Mouse (Mus musculus) ovary, adult 18-20 months (tissue): ENCODE results near the gene Cdk2ap2.
"Not testable (repeated sequence)": the region's sequence is repeated elsewhere in the genome, so short reads cannot be mapped to it uniquely, and the experiment has no call there.

ENCODE experiments used
- DNase-seq: peaks from one replicate; pipeline ENCODE4 v3.0.0; 2022; ENCODE audit warnings: low spot score, mixed read lengths

Cdk2ap2 gene

DNA sequence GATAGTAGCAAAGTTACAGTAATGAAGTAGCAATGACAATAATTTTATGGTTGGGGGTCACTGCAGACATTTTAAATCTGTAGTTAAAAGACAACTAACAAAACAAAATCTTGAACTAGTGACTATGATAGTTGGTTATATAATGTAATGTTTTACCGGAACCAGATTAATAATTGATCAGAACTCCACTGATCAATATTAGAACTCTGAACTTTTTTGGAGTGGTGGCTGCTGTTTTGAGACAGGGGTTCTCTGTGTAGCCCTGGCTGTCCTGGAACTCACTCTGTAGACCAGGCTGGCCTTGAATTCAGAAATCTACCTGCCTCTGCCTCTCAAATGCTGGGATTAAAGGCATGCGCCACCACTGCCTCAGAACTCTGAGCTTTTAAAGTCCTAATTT, 28.7 kb upstream of the Cdk2ap2 start:
- DNase-seq, result not testable (repeated sequence)

- no peak for DNase-seq
Observed at GRCm38 (mm10) chr19:4068717-4069410, 28.1 kb upstream of the Cdk2ap2 start.

DNA sequence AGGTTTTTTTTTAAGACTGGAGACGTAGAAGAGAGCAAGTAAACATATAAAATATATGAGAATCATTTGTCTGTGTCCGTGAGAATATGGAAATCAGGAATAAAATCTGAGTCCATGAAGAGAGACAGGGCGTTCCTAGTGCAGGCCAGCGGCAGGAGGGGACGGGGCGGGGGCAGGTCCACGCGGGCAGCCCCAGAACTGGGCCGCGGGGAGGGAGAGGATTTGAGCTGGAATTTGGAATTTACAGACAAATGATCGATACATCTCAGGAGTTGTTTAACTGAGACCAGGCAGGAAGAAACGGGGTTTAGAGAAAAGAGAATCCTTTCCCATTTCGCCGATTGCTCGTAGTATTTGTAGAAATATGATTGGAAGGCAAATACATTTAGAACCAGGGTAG, 26.7 kb upstream of the Cdk2ap2 start:
- no peak for DNase-seq

GRCm38 (mm10) chr19:4070756-4071155, 26.2 kb upstream of the Cdk2ap2 start:
- DNase-seq, result no peak

GRCm38 (mm10) chr19:4071406-4071805, 25.6 kb upstream of the Cdk2ap2 start:
- DNase-seq, result no peak

DNA sequence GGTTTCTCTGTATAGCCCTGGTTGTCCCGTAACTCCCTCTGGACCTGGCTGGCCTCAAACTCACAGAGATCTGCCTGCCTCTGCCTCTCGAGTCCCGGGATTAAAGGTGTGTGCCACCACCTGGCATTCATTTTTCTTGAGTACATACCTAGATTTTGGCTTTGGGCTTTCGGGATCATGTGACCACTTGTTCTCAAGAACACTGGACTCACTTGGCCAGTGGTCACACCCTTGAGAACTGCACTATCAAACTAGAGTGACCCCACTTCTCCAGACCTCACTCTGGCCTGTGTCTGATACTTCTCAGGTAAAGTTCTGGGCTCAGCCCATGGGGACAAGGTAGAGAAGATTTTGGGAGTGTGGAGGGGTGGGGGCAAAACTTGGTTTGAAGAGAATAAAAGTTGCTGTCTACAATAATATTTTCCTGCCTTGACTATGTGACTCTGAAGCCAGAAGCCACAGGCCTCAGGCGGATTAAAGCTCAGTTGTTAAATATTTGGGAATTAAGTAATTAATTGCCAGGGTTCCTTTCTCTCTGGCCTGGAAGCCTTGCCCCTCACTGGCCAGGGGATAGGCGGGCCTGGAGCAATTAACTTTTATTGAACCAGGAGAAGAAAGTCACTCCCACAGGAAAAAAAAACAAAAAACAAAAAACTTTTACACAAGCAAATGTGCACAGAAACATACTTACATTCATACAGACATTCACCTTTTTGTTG, 24.1 kb upstream of the Cdk2ap2 start:
- DNase-seq, result no peak

- DNase-seq, result no peak
Observed at GRCm38 (mm10) chr19:4075531-4075930, 21.5 kb upstream of the Cdk2ap2 start.

DNA sequence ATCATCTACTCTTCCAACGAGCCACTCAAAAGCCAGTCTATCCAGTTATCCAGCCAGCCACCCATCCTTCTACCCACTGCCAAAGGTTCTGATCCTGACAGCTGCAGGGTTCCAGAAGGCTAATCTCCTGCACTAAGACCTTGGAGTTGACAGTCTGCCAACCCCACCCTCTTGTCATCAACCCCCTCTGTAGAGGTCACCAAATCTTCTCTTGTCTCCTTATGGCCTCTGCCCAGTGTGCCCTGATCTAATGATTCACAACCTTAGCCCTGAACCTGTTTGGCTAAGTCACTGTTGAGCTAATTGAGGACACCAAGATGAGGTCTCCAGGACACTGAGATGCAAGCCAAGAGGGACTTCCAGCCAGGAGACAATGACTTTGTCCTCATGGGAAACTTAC, 17.4 kb upstream of the Cdk2ap2 start:
- DNase-seq, result no peak

- DNase-seq, result no peak
Observed at GRCm38 (mm10) chr19:4080511-4081009, 16.4 kb upstream of the Cdk2ap2 start.

GRCm38 (mm10) chr19:4081394-4081793, 15.6 kb upstream of the Cdk2ap2 start, which contains the start of gene Cabp2:
TSS of gene Cabp2 (plus strand) at chr19:4081578.
- DNase-seq, result no peak

DNA sequence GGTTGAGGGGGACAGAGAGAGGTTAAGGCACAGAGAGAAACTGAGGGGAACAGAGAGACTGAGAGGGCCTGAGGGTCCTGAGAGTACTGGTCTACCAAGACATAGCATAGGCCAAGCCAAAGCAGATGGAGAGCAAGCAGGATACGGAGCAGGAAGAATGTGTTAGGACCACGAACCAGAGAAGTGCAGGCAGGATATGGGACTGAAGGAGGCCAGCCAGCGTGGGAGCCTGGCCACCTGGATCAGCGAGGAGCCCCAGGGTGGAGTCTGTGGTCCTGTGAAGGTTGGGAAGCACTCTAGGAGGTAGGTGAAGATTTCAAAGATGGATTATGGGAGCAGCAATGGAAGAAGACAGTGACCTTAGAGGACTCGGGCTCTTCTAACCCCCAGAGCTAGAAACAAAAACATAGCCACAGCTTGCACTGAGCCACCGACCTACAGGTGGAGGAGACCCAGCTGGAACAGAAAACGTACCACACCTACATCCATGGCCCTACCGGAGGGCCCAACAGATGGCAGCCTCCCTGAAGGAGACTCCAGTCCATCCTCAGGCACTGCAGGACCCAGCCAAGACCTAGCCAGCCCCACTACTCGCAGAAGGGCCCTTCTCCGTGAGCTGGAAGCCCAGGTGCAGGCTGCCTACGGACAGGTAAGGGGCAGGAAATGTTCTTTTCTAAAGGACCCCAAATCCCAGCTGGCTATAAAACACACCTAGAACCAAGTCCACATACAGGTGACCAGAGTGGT, 14.6 kb upstream of the Cdk2ap2 start:
- no peak for DNase-seq

DNA sequence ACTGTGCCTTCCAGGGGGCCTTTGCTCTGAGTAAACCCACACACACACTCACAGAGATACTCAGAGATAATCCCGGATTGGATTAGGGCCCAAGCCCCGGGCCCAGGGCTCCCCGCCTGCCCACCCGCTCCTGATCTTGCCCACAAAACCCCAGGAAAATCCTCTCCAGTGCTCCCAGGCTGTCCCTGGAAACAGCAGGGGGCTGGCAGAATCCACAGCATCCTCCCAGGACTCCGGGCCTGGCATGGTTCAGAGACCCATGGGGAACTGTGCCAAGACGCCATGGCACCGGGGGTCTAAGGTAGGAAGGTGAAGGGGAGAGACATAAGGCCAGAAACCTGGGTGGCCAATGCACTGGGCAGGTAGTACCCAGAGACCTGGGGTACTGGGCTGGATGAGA, 13.7 kb upstream of the Cdk2ap2 start:
- DNase-seq, result no peak

GRCm38 (mm10) chr19:4083826-4084225, 13.2 kb upstream of the Cdk2ap2 start:
- no peak for DNase-seq

- no peak for DNase-seq
Observed at GRCm38 (mm10) chr19:4084984-4085383, 12.0 kb upstream of the Cdk2ap2 start.

DNA sequence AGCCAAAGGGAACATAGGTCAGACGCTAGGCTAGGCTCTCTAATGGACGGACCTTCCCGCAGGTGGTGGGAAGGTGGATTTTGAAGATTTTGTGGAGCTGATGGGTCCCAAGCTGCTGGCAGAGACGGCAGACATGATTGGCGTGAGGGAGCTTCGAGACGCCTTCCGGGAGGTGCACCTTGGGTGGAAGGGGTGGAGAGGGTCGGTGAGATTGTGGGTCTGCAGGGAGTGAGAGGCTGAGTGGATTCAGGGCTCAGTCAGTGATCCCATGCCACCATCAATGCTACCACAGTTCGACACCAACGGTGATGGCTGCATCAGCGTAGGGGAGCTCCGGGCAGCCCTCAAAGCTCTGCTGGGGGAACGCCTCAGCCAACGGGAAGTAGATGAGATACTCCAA, 10.8 kb upstream of the Cdk2ap2 start:
- no peak for DNase-seq

GRCm38 (mm10) chr19:4087090-4087489, 9.9 kb upstream of the Cdk2ap2 start:
- DNase-seq, result no peak

DNA sequence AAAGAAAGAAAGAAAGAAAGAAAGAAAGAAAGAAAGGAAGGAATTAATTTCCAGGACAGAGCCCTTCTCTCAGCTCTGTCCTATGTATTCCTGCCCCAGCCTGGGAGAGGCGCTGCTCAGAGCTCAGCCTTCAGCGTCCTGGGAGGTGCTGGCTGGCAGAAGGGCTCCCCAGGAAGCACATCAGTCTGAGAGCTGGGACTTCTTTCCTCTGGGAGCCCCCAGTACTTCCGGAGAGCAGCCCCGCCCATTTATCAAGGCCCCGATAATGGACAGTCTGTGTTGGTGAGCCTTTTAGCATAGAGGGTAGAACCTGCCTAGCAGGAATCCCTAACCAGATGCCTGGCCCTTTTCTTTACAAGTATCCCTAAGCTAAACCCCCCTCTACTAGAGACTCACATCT, 8.8 kb upstream of the Cdk2ap2 start:
- DNase-seq, result no peak

GRCm38 (mm10) chr19:4089128-4089527, 7.9 kb upstream of the Cdk2ap2 start:
- no peak for DNase-seq

GRCm38 (mm10) chr19:4090446-4090845, 6.5 kb upstream of the Cdk2ap2 start:
- DNase-seq, result no peak

DNA sequence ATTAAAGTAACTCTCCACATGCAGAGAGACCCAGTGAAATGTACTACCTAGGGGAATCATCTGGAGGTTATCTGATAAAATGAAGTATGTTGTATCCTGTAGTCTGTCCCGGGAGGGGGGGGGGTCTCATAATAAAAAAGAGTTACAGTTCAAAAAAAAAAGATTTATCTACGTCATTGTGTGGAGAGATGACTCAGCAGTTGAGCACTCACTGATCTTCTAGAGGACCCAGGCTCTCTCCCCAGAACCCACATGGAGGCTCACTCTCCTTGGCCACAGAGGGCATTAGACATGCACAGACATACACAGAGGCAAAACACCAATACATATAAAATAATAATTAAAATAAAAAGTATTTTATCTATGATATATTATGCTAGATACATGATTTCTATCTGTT, 5.6 kb upstream of the Cdk2ap2 start:
- no peak for DNase-seq

- DNase-seq, result no peak
Observed at GRCm38 (mm10) chr19:4092750-4093149, 4.2 kb upstream of the Cdk2ap2 start.

DNA sequence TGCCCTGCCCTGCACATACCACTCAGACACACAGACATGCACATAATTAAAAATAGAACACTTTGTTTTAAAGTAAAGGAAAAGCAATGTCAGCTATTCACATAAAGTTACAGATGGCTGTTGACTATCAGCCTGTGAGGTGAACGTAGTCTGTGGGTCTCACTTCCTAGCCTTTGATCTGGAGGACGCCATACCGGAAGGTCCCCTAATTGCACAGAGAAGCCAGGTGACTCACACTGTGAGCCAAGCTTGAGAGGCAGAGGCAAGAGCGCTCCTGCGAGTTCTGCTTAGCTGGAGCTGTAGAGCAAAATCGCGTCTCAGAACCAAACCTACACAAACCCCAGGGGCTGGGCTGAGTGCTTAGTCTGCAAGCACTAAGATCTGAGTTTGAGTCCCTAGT, 3.2 kb upstream of the Cdk2ap2 start:
- no peak for DNase-seq

DNA sequence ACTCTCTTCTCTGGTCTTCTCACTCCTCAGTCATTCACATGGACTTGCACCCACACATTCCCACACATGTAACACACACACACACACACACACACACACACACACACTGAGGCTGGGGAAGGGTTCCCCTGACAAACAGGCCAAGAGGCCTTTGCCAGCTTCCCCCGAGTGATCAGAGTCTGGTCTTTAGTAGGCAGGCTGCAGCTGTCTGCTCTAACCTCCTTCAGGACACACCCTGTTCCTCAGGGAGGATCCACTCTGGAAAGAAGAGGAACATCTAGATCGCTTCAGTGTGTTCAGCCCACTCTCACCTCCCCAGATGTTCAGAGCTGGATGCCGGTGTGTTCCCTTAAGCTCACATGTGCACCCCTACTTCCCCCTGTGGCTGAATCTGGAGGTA, 2.6 kb upstream of the Cdk2ap2 start:
- DNase-seq, result no peak
